Mouse (Mus musculus): ENCODE results near the gene Lrrc55. TPM values are rescaled to one million over a fixed set of nuclear protein-coding genes. Genes with fewer than 3 reads are reported as not detected.

Lrrc55 gene
- polyA plus RNA-seq, 2 experiments = 0.08 TPM; not detected in 1

DNA sequence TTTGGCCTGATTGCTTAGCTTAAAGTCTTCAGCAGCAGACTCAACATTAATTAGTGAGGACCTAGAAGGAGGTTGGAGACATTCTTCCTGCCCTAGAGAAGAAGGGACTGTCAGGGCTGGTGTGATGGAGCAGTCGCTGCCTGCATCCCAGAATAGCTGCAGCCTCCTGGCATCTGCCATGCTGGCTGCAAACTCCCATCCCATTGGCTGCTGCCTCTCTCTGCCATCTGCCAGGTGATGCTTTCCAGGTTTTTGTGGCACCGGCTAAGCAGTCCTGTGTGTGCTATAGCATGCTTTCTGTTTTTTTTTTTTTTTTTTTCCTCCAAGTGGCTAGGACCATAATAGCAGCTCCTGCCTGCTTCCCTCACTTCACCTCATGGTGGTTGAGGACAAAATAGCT lies 16.7 kb upstream of the Lrrc55 start:
- Histone ChIP-seq H3K4me3 (ENCODE audit: insufficient read depth in 1 of 2, low read depth in 2 of 2, low read length in 2 of 2) (no peak overlapping the region), H3K4me2 (ENCODE audit: low read depth) (no peak overlapping the region), H3K27ac (no peak overlapping the region), H3K27me3 (ENCODE audit: control insufficient read depth, insufficient read depth, low read length) (no peaks in the 10 kb centered on the region), H3K9me3 (ENCODE audit: control insufficient read depth, low read length) (no peaks in the 10 kb centered on the region), H3K36me3 (replicated peaks; ENCODE audit: control insufficient read depth, insufficient read depth, low read depth) (no peaks in the 10 kb centered on the region), H3K4me1 (replicated peaks; ENCODE audit: control insufficient read depth in 2 of 2, insufficient read depth in 2 of 2, low read length in 1 of 2) (no peaks in the 10 kb centered on the region), H3K9ac (replicated peaks) (no peak overlapping the region)
- no peak for DNase-seq (ENCODE audit: low read depth in 3 of 3, low spot score in 3 of 3)
- 58% methylated on average over 2 of the region's 2 CpGs for WGBS (ENCODE audit: insufficient replicate concordance)
- ATAC-seq (ENCODE audit: insufficient read depth) = no peak
- TF ChIP-seq EP300 (IDR thresholded peaks at IDR 0.05; ENCODE audit: low read depth) = no peak
- TF ChIP-seq CTCF (IDR thresholded peaks at IDR 0.05; ENCODE audit: low read depth) = no peak

DNA sequence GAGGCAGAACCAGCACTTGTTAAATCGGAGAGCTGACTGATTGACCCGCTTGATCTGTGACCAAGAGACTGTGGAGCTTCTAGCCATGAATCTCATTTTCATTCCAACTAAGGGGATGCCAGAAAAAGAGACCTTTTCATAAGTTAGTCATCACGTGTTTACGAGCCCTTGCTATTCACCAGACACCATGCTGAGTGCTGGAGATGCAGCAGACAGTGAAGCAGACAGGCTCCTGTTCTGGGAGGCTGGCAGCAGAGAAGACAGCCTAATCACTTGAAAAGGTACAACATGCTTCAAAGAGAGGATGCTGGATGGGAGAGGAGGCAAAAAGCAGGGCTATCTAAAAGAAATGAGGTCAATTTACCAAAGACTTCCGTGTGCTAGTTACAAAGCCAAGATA lies 12.3 kb upstream of the Lrrc55 start:
- Histone ChIP-seq H3K27me3 (ENCODE audit: control insufficient read depth, insufficient read depth, low read length) (no peaks in the 10 kb centered on the region), H3K27ac (no peak overlapping the region)
- 51% methylated on average over 5 of the region's 5 CpGs for WGBS (ENCODE audit: insufficient replicate concordance)

DNA sequence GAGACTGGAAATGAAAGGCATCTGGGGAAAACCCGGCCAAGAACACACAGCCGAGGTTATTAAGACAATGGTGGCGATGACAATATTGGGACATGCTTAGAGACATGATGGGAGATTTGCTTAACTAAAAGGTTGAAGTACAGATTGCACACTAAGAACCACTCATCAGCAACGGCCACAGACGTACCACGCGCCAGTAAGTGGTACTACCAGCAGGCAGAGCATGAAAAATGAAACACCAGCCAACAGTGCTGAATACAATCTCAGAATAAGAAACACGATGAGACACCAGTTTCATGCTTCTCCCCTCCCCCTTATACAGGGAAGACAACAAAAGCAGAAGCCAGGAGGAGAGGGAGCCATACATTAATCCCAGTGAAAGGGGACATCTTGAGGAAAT lies 8.2 kb upstream of the Lrrc55 start:
- WGBS (ENCODE audit: insufficient replicate concordance) = 60% methylated on average over 8 of the region's 8 CpGs
- Histone ChIP-seq H3K36me3 (replicated peaks; ENCODE audit: control insufficient read depth, insufficient read depth, low read depth) (no peaks in the 10 kb centered on the region), H3K9me3 (ENCODE audit: control insufficient read depth, low read length) (no peaks in the 10 kb centered on the region), H3K27ac (no peak overlapping the region), H3K27me3 (ENCODE audit: control insufficient read depth, insufficient read depth, low read length) (no peaks in the 10 kb centered on the region), H3K4me1 (replicated peaks; ENCODE audit: control insufficient read depth in 2 of 2, insufficient read depth in 2 of 2, low read length in 1 of 2) (no peaks in the 10 kb centered on the region), H3K4me2 (ENCODE audit: low read depth) (no peak overlapping the region), H3K4me3 (ENCODE audit: insufficient read depth in 1 of 2, low read depth in 2 of 2, low read length in 2 of 2) (no peak overlapping the region), H3K9ac (replicated peaks) (no peak overlapping the region)
- ATAC-seq (ENCODE audit: insufficient read depth) (no peak), DNase-seq (ENCODE audit: low read depth in 3 of 3, low spot score in 3 of 3) (no peak)
- TF ChIP-seq CTCF (IDR thresholded peaks at IDR 0.05; ENCODE audit: low read depth) = no peak
- TF ChIP-seq EP300 (IDR thresholded peaks at IDR 0.05; ENCODE audit: low read depth) = no peak

More for the DNA sequence above, 12.3 kb upstream of the Lrrc55 start:
- Histone ChIP-seq H3K4me1 (replicated peaks; ENCODE audit: control insufficient read depth in 2 of 2, insufficient read depth in 2 of 2, low read length in 1 of 2) (no peaks in the 10 kb centered on the region), H3K4me3 (ENCODE audit: insufficient read depth in 1 of 2, low read depth in 2 of 2, low read length in 2 of 2) (no peak overlapping the region), H3K4me2 (ENCODE audit: low read depth) (no peak overlapping the region), H3K9me3 (ENCODE audit: control insufficient read depth, low read length) (no peaks in the 10 kb centered on the region), H3K9ac (replicated peaks) (no peak overlapping the region), H3K36me3 (replicated peaks; ENCODE audit: control insufficient read depth, insufficient read depth, low read depth) (no peaks in the 10 kb centered on the region)
- DNase-seq (ENCODE audit: low read depth in 3 of 3, low spot score in 3 of 3) (no peak), ATAC-seq (ENCODE audit: insufficient read depth) (no peak)
- TF ChIP-seq CTCF (IDR thresholded peaks at IDR 0.05; ENCODE audit: low read depth) (no peak), EP300 (IDR thresholded peaks at IDR 0.05; ENCODE audit: low read depth) (no peak)

DNA sequence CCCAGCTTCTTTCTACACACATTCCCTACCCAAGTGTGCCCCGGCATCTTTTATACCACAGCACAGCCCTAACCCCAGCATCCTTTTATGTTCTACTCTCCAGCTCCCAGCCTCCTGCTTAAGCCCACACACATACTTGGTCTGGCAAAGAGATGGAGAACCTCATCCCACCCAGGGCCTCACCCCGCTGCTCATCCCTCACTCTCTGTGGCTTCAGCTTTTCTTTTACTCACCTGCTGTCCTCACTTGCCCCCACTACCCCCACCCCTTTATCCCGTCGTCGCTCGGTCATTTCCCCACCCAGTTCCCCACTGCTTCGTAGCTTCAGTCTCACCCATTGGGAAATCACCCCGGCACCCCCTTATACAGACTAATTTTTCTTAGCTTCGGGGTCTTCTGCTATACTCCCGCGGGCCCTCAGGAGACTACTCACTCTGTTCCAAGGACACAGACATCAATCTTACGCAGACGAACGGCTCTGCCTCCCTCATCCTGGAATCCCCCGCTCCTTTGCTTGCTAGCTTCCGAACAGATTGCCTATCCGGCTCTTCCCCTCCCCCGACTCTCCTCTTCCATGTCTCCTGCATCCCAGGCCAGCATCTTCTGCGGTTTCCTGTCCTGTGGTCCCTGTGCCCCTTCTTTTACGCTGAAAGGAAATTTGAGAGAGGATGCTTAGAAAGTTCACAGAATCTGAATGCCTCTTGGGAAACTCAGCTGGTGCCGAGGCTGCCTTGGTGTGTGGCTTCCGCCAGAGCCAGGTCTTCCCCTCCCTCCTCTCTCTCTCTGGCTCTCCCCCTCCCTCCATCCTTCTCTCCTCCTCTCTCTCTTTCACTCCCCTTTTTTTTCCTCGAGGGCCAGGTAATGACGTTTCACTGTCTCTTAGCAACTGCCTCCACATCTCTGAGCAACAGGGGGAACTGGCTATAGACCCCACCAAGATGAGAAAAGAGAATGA lies 1.3 kb upstream of the Lrrc55 start:
- 7% methylated on average over 24 of the region's 24 CpGs for WGBS (ENCODE audit: insufficient replicate concordance)
- no peak for TF ChIP-seq CTCF (IDR thresholded peaks at IDR 0.05; ENCODE audit: low read depth)
- no peak for TF ChIP-seq EP300 (IDR thresholded peaks at IDR 0.05; ENCODE audit: low read depth)
- no peaks in the 10 kb centered on the region for H3K9me3 ChIP-seq (ENCODE audit: control insufficient read depth, low read length)
- H3K4me1 ChIP-seq (replicated peaks; ENCODE audit: control insufficient read depth in 2 of 2, insufficient read depth in 2 of 2, low read length in 1 of 2) = no peaks in the 10 kb centered on the region
- no peak for DNase-seq (ENCODE audit: low read depth in 3 of 3, low spot score in 3 of 3)
- no peak overlapping the region for H3K9ac ChIP-seq (replicated peaks)
- H3K4me3 ChIP-seq (ENCODE audit: insufficient read depth in 1 of 2, low read depth in 2 of 2, low read length in 2 of 2) = no peak overlapping the region
- ATAC-seq (ENCODE audit: insufficient read depth) = no peak
- H3K4me2 ChIP-seq (ENCODE audit: low read depth) = no peak overlapping the region
- no peaks in the 10 kb centered on the region for H3K36me3 ChIP-seq (replicated peaks; ENCODE audit: control insufficient read depth, insufficient read depth, low read depth)
- H3K27me3 ChIP-seq (ENCODE audit: control insufficient read depth, insufficient read depth, low read length) = no peaks in the 10 kb centered on the region
- H3K27ac ChIP-seq = no peak overlapping the region

DNA sequence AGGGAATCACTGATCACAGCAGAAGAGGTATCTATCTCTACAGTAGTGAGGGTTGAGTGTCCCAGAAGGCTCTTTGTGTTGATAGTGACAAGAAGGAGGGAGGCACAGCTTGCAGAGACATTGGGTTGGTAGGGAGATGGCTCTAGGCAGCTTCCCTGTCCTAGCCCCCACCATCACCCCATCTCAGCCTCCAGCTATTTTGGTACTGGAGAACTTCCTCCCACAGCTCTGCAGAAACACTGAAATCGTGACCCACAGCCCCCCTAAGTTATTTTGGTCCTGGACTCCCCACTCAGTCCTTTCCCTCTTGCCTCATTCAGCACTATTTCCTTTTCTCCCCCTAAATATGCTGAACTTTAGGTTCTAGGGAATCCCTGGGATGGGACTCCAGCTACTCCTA lies 2.4 kb downstream of the Lrrc55 start:
- H3K27me3 ChIP-seq (ENCODE audit: control insufficient read depth, insufficient read depth, low read length) = no peaks in the 10 kb centered on the region
- no peak for TF ChIP-seq CTCF (IDR thresholded peaks at IDR 0.05; ENCODE audit: low read depth)
- no peak for TF ChIP-seq EP300 (IDR thresholded peaks at IDR 0.05; ENCODE audit: low read depth)
- DNase-seq (ENCODE audit: low read depth in 3 of 3, low spot score in 3 of 3) = no peak
- no peak for ATAC-seq (ENCODE audit: insufficient read depth)
- no peak overlapping the region for H3K9ac ChIP-seq (replicated peaks)
- no peaks in the 10 kb centered on the region for H3K4me1 ChIP-seq (replicated peaks; ENCODE audit: control insufficient read depth in 2 of 2, insufficient read depth in 2 of 2, low read length in 1 of 2)
- no peak overlapping the region for H3K4me2 ChIP-seq (ENCODE audit: low read depth)
- no peaks in the 10 kb centered on the region for H3K9me3 ChIP-seq (ENCODE audit: control insufficient read depth, low read length)
- H3K27ac ChIP-seq = no peak overlapping the region
- no peak overlapping the region for H3K4me3 ChIP-seq (ENCODE audit: insufficient read depth in 1 of 2, low read depth in 2 of 2, low read length in 2 of 2)
- WGBS (ENCODE audit: insufficient replicate concordance) = 4% methylated on average over 1 of the region's 1 CpGs
- no peaks in the 10 kb centered on the region for H3K36me3 ChIP-seq (replicated peaks; ENCODE audit: control insufficient read depth, insufficient read depth, low read depth)
